ENCODE assay signal across 8 mouse cellular contexts in genomic region chr1:170612968-170613872, GRCm38 (mm10). TPM values are rescaled to one million over a fixed set of nuclear protein-coding genes. Genes with fewer than 3 reads are reported as not detected.
DNase-seq lines count a peak whose midpoint lies in the region; ATAC-seq and TF ChIP-seq lines count a peak whose summit lies in the region.

No protein-coding gene starts in this region.

- H3K4me2 ChIP-seq in forebrain, postnatal 0 days (ENCODE audit: low read depth): no peak overlapping the region
- no peak overlapping the region for H3K4me2 ChIP-seq in hindbrain, embryonic 13.5 days

- no peak overlapping the region for H3K4me3 ChIP-seq in forebrain, postnatal 0 days (ENCODE audit: low read depth, low read length)
- H3K4me3 ChIP-seq in hindbrain, embryonic 13.5 days: no peak overlapping the region

- H3K4me1 ChIP-seq in forebrain, postnatal 0 days (ENCODE audit: insufficient read depth): no peaks in the 10 kb centered on the region
- H3K4me1 ChIP-seq in hindbrain, embryonic 13.5 days (replicated peaks): 0 out of 2 replicates have a peak, but pooled peaks cover 2% of the 10 kb centered on the region

- ATAC-seq in Patski: peak; percentile 69
- ATAC-seq in forebrain, postnatal 0 days: peak; percentile 99
- ATAC-seq in hindbrain, embryonic 13.5 days (ENCODE audit: low FRiP score): peak; percentile 95
- no peak for ATAC-seq in activated CD4-positive, CD25-positive, alpha-beta regulatory T cell, adult 4 months

- CTCF ChIA-PET in Patski (lab: Charles Lee): interaction anchor here (0.6 to 3.2 kb wide), 22 partner anchors 9 to 392 kb away, joined by 3 to 70 read pairs (median 4); no protein-coding TSS in a partner anchor

- WGBS in forebrain, postnatal 0 days: 58% methylated on average over 18 of the region's 18 CpGs
- WGBS in hindbrain, embryonic 13.5 days: 64% methylated on average over 18 of the region's 18 CpGs

- H3K36me3 ChIP-seq in forebrain, postnatal 0 days (ENCODE audit: insufficient read depth): no peaks in the 10 kb centered on the region
- no peaks in the 10 kb centered on the region for H3K36me3 ChIP-seq in hindbrain, embryonic 13.5 days

- no peaks in the 10 kb centered on the region for H3K27me3 ChIP-seq in Patski
- H3K27me3 ChIP-seq in forebrain, postnatal 0 days (ENCODE audit: insufficient read depth, low read length): no peaks in the 10 kb centered on the region
- H3K27me3 ChIP-seq in hindbrain, embryonic 13.5 days: no peaks in the 10 kb centered on the region

- POLR2A ChIA-PET in Patski (lab: Charles Lee): no interaction called here

- no peak overlapping the region for H3K9ac ChIP-seq in forebrain, postnatal 0 days
- no peak overlapping the region for H3K9ac ChIP-seq in hindbrain, embryonic 13.5 days

- no peak overlapping the region for H3K27ac ChIP-seq in forebrain, postnatal 0 days (ENCODE audit: low read depth, low read length)
- H3K27ac ChIP-seq in hindbrain, embryonic 13.5 days: no peak overlapping the region

- TF ChIP-seq CTCF in Patski (IDR thresholded peaks at IDR 0.05): peak; percentile 94
- peak; percentile 96 for TF ChIP-seq CTCF in forebrain, postnatal 0 days (IDR thresholded peaks at IDR 0.05; ENCODE audit: low read depth)

- no peaks in the 10 kb centered on the region for H3K9me3 ChIP-seq in forebrain, postnatal 0 days (ENCODE audit: low read length)
- H3K9me3 ChIP-seq in hindbrain, embryonic 13.5 days: no peaks in the 10 kb centered on the region

- no peak for DNase-seq in Patski (ENCODE audit: low read depth, low spot score)
- peak; percentile 59 for DNase-seq in cerebellum, adult 9-10 months
- DNase-seq in forebrain, postnatal 0 days: peak; percentile 85
- DNase-seq in layer of hippocampus, postnatal 14 days (ENCODE audit: low spot score in 2 of 2): peak; percentile 74 to 80
- DNase-seq in lung, postnatal 14 days: peak; percentile 79
- peak; percentile 91 for DNase-seq in retina, embryonic 14.5 days (ENCODE audit: low spot score)

- in situ Hi-C loops in Patski (cut with MboI; ENCODE audit: low pct_unique_long_range_greater_than_20kb): no loop called here

RNA-seq across cellular contexts. Expression of gene Nos1ap, which starts 23.6 kb away (rescaled TPM):
- polyA plus RNA-seq in Patski (2021): 7.6 TPM
- 8.0 and 12.4 TPM in 2 replicates for total RNA-seq in forebrain, postnatal 0 days (2014; rRNA removed)
- 8.0 and 14.8 TPM in 2 replicates for polyA plus RNA-seq in forebrain, postnatal 0 days (2015; fragmentation: Nextera tagmentation; extraction: Ambion mirVana)
- 17.8 and 17.9 TPM in 2 replicates for polyA plus RNA-seq in hindbrain, embryonic 13.5 days (2015; fragmentation: Nextera tagmentation; extraction: Ambion mirVana)
- total RNA-seq in layer of hippocampus, postnatal 14 days (2021): 100 to 1,000 TPM; 127 to 160 TPM
- not detected for polyA plus RNA-seq in activated CD4-positive, CD25-positive, alpha-beta regulatory T cell, adult 4 months (2017; shearing (Covaris generic))

RNA-seq across cellular contexts. Expression of gene Olfml2b, which starts 31.1 kb away (rescaled TPM):
- polyA plus RNA-seq in Patski (2021): 2.5 TPM
- total RNA-seq in forebrain, postnatal 0 days (2014; rRNA removed): 11.6 and 13.1 TPM in 2 replicates
- polyA plus RNA-seq in forebrain, postnatal 0 days (2015; fragmentation: Nextera tagmentation; extraction: Ambion mirVana): 6.5 and 7.9 TPM in 2 replicates
- polyA plus RNA-seq in hindbrain, embryonic 13.5 days (2015; fragmentation: Nextera tagmentation; extraction: Ambion mirVana): 5.2 and 6.1 TPM in 2 replicates
- 10 to 100 TPM; 30.0 to 34.8 TPM for total RNA-seq in layer of hippocampus, postnatal 14 days (2021)
- polyA plus RNA-seq in activated CD4-positive, CD25-positive, alpha-beta regulatory T cell, adult 4 months (2017; shearing (Covaris generic)): not detected
